Mouse (Mus musculus) lung, postnatal 0 days (tissue): ENCODE results near the gene Ints11. TPM values are rescaled to one million over a fixed set of nuclear protein-coding genes. Genes with fewer than 3 reads are reported as not detected.

ENCODE experiments used
- ATAC-seq: fragments of 200-750 bp; cut with Nextera tagmentation; 2 replicates; pipeline ENCODE4 v1.8.0; 2017; ENCODE audit warnings: moderate library complexity
- DNase-seq: peaks from one replicate; pipeline ENCODE4 v3.0.0-alpha.2; 2016; ENCODE audit warnings: low spot score
- H3K27ac ChIP-seq: fragments of 300-500 bp; sonication (generic); 2 replicates; pipeline ENCODE4 v1.5.1; 2014; ENCODE audit warnings: antibody characterized with exemption, mild to moderate bottlenecking, low read length, mixed read lengths
- H3K27me3 ChIP-seq: fragments of 300-500 bp; sonication (generic); replicated peaks from 2 replicates; pipeline ENCODE4 v1.6.1; 2014; ENCODE audit warnings: low read length, mixed read lengths; ENCODE audit not compliant: insufficient read depth
- H3K36me3 ChIP-seq: fragments of 300-500 bp; sonication (generic); 2 replicates; pipeline ENCODE4 v1.6.1; 2014; ENCODE audit warnings: low read length, mixed read lengths; ENCODE audit not compliant: insufficient read depth
- H3K4me1 ChIP-seq: fragments of 300-500 bp; sonication (generic); 2 replicates; pipeline ENCODE4 v1.6.1; 2014; ENCODE audit warnings: antibody characterized with exemption, low read depth, low read length, mixed read lengths; ENCODE audit not compliant: insufficient read depth
- H3K4me2 ChIP-seq: fragments of 300-500 bp; sonication (generic); replicated peaks from 2 replicates; pipeline ENCODE4 v1.6.1; 2014; ENCODE audit warnings: low read depth, mild to moderate bottlenecking, low read length, moderate library complexity, mixed read lengths
- H3K4me3 ChIP-seq: fragments of 300-500 bp; sonication (generic); 2 replicates; pipeline ENCODE4 v1.5.1; 2014; ENCODE audit warnings: low read depth, low read length
- H3K9ac ChIP-seq: fragments of 300-500 bp; sonication (generic); replicated peaks from 2 replicates; pipeline ENCODE4 v1.6.1; 2014; ENCODE audit warnings: low read depth, mild to moderate bottlenecking
- H3K9me3 ChIP-seq: fragments of 300-500 bp; sonication (generic); 2 replicates; pipeline ENCODE4 v1.6.1; 2016; ENCODE audit warnings: low read length, mixed read lengths
- CTCF ChIP-seq: IDR thresholded peaks from 2 replicates; pipeline ENCODE4 v1.5.1; 2016; ENCODE audit warnings: antibody characterized with exemption, mild to moderate bottlenecking
- EP300 ChIP-seq: IDR thresholded peaks from 2 replicates; pipeline ENCODE4 v1.6.1; 2016; ENCODE audit warnings: antibody characterized with exemption, mild to moderate bottlenecking, control low read depth
- WGBS: fragments of 180-500 bp; shearing (Covaris S2); extraction: QIAGEN DNeasy Blood & Tissue Kit; methylation state at CpG from one replicate; pipeline ENCODE4 v1.1.7; 2014; 5-methylcytosine and 5-hydroxymethylcytosine counted together
- polyA plus RNA-seq: library from polyadenylated mRNA; unstranded; fragments of >200 nt; fragmentation: Nextera tagmentation; extraction: Ambion mirVana; gene quantifications from 2 replicates; pipeline ENCODE4 v1.2.1, GENCODE M21; 2015

Ints11 gene
- polyA plus RNA-seq: 31.7 and 34.8 TPM in 2 replicates

GRCm38 (mm10) chr4:155869317-155870033 lies at the start of gene Ints11, which contains the start of gene Cptp:
Gene Ints11, plus strand, starts transcription at chr4:155869546.
Gene Cptp, minus strand, starts transcription at chr4:155869440.
- Histone ChIP-seq H3K27me3 (no peaks in the 10 kb centered on the region), H3K4me2 (peak within 1 kb of the TSS; percentile 98), H3K4me3 (peak within 1 kb of the TSS; percentile 71), H3K4me1 (peaks cover 10% of the 10 kb centered on the region; the same call in 1 of the 2 replicates), H3K36me3 (peaks cover 18% of the 10 kb centered on the region; the same call in 1 of the 2 replicates), H3K9ac (peak within 1 kb of the TSS; percentile 55), H3K27ac (peak within 1 kb of the TSS; percentile 27), H3K9me3 (no peaks in the 10 kb centered on the region)
- WGBS: under 1% methylated on average over 57 of the region's 63 CpGs
- ATAC-seq: peak; percentile 98
- TF ChIP-seq EP300 (no peak), CTCF (peak; percentile 65)
- peak; percentile 97 for DNase-seq

GRCm38 (mm10) chr4:155821025-155821424 lies 48.3 kb upstream of the Ints11 start:
- TF ChIP-seq EP300: no peak
- TF ChIP-seq CTCF: peak; percentile 46
- H3K4me2 ChIP-seq: no peak overlapping the region
- no peak overlapping the region for H3K27ac ChIP-seq
- H3K9ac ChIP-seq: no peak overlapping the region
- no peaks in the 10 kb centered on the region for H3K9me3 ChIP-seq
- H3K4me1 ChIP-seq: no peaks in the 10 kb centered on the region
- H3K27me3 ChIP-seq: no peaks in the 10 kb centered on the region
- DNase-seq (no peak), ATAC-seq (no peak)
- H3K4me3 ChIP-seq: no peak overlapping the region
- H3K36me3 ChIP-seq: peaks cover 76% of the 10 kb centered on the region
- WGBS: 71% methylated on average over 7 of the region's 7 CpGs

GRCm38 (mm10) chr4:155823443-155823842 lies 45.9 kb upstream of the Ints11 start:
- Histone ChIP-seq H3K27me3 (no peaks in the 10 kb centered on the region), H3K27ac (no peak overlapping the region), H3K4me3 (no peak overlapping the region), H3K9ac (no peak overlapping the region), H3K9me3 (no peaks in the 10 kb centered on the region), H3K4me2 (no peak overlapping the region), H3K36me3 (peaks cover 63% of the 10 kb centered on the region), H3K4me1 (no peaks in the 10 kb centered on the region)
- no peak for TF ChIP-seq EP300
- TF ChIP-seq CTCF: no peak
- ATAC-seq: no peak
- DNase-seq: no peak
- WGBS: 94% methylated on average over 16 of the region's 16 CpGs

GRCm38 (mm10) chr4:155829866-155830265 lies 39.5 kb upstream of the Ints11 start:
- Histone ChIP-seq H3K9ac (no peak overlapping the region), H3K4me2 (no peak overlapping the region), H3K9me3 (no peaks in the 10 kb centered on the region), H3K27me3 (no peaks in the 10 kb centered on the region), H3K36me3 (peaks cover 8% of the 10 kb centered on the region), H3K4me1 (peaks cover 6% of the 10 kb centered on the region; the same call in 1 of the 2 replicates), H3K4me3 (no peak overlapping the region), H3K27ac (no peak overlapping the region)
- 84% methylated on average over 4 of the region's 4 CpGs for WGBS
- TF ChIP-seq EP300: no peak
- no peak for TF ChIP-seq CTCF
- ATAC-seq (no peak), DNase-seq (no peak)

GRCm38 (mm10) chr4:155830596-155830995 lies 38.8 kb upstream of the Ints11 start:
- H3K9me3 ChIP-seq: no peaks in the 10 kb centered on the region
- no peak overlapping the region for H3K9ac ChIP-seq
- DNase-seq: no peak
- TF ChIP-seq CTCF (no peak), EP300 (no peak)
- H3K36me3 ChIP-seq: peaks cover under 1% of the 10 kb centered on the region
- H3K4me3 ChIP-seq: no peak overlapping the region; the same call in 1 of the 2 replicates
- peaks cover 6% of the 10 kb centered on the region; the same call in 1 of the 2 replicates for H3K4me1 ChIP-seq
- peak overlapping the region; percentile 98; the same call in 1 of the 2 replicates for H3K4me2 ChIP-seq
- no peak overlapping the region for H3K27ac ChIP-seq
- H3K27me3 ChIP-seq: no peaks in the 10 kb centered on the region
- WGBS: 49% methylated on average over 8 of the region's 8 CpGs
- ATAC-seq: no peak

GRCm38 (mm10) chr4:155831205-155831766 lies 38.1 kb upstream of the Ints11 start, which contains the start of gene Aurkaip1:
Gene Aurkaip1, plus strand, starts transcription at chr4:155831272.
- peak within 1 kb of the TSS; percentile 76 for H3K4me3 ChIP-seq
- H3K4me2 ChIP-seq: peak within 1 kb of the TSS; percentile 98
- TF ChIP-seq CTCF: peak; percentile 93
- no peak for TF ChIP-seq EP300
- H3K9me3 ChIP-seq: no peaks in the 10 kb centered on the region
- no peaks in the 10 kb centered on the region; the same call in 1 of the 2 replicates for H3K36me3 ChIP-seq
- peak within 1 kb of the TSS; percentile 78 for H3K9ac ChIP-seq
- peak; percentile 95 for ATAC-seq
- H3K27ac ChIP-seq: peak within 1 kb of the TSS; percentile 71
- DNase-seq: peak; percentile 97
- WGBS: under 1% methylated on average over 49 of the region's 49 CpGs
- no peaks in the 10 kb centered on the region for H3K27me3 ChIP-seq
- peaks cover 6% of the 10 kb centered on the region; the same call in 1 of the 2 replicates for H3K4me1 ChIP-seq
